In genomic region chr4:115078892-115079820, GRCm38 (mm10) we compare ENCODE assay signal across 8 mouse cellular contexts. TPM values are rescaled to one million over a fixed set of nuclear protein-coding genes. Genes with fewer than 3 reads are reported as not detected.
A peak's percentile ranks its signal among the peaks of the same experiment; 100 is the strongest.
DNase-seq lines count a peak whose midpoint lies in the region; ATAC-seq and TF ChIP-seq lines count a peak whose summit lies in the region.

No protein-coding gene starts in this region.

- TF ChIP-seq CTCF in lung, postnatal 0 days (IDR thresholded peaks at IDR 0.05): no peak

- H3K9ac ChIP-seq in lung, postnatal 0 days (replicated peaks; ENCODE audit: low read depth): no peak overlapping the region
- no peak overlapping the region for H3K9ac ChIP-seq in stomach, embryonic 16.5 days (ENCODE audit: low read length)

- H3K4me1 ChIP-seq in lung, postnatal 0 days (ENCODE audit: insufficient read depth, low read depth, low read length): no peaks in the 10 kb centered on the region
- 0 out of 2 replicates have a peak, but pooled peaks cover 5% of the 10 kb centered on the region for H3K4me1 ChIP-seq in stomach, embryonic 16.5 days (ENCODE audit: control insufficient read depth, insufficient read depth, low read length)

- peak; percentile 44 for ATAC-seq in lung, postnatal 0 days
- peak; percentile 64; the same call in 1 of the 2 replicates for ATAC-seq in stomach, embryonic 16.5 days (ENCODE audit: insufficient read depth, low FRiP score)

- H3K9me3 ChIP-seq in lung, postnatal 0 days (ENCODE audit: low read length): no peaks in the 10 kb centered on the region
- no peaks in the 10 kb centered on the region for H3K9me3 ChIP-seq in stomach, embryonic 16.5 days (replicated peaks; ENCODE audit: control insufficient read depth, low read length)

- peak; percentile 61 for DNase-seq in adrenal gland, postnatal 14 days
- DNase-seq in adrenal gland, adult 2 months: no peak
- DNase-seq in embryo, embryonic 10.5 days (ENCODE audit: low spot score): peak; percentile 77
- DNase-seq in heart, postnatal 14 days: peak; percentile 59 to 63
- DNase-seq in lung, postnatal 0 days (ENCODE audit: low spot score): peak; percentile 50
- DNase-seq in frontal cortex, adult 2 months (ENCODE audit: extremely low spot score in 1 of 2, low spot score in 1 of 2): no peak
- DNase-seq in frontal cortex, postnatal 36 days (ENCODE audit: low spot score in 2 of 2): no peak

- WGBS in lung, postnatal 0 days: 39% methylated on average over 10 of the region's 10 CpGs
- 36% methylated on average over 10 of the region's 10 CpGs for WGBS in stomach, embryonic 16.5 days

- no peak overlapping the region for H3K27ac ChIP-seq in lung, postnatal 0 days (ENCODE audit: low read length)
- no peak overlapping the region for H3K27ac ChIP-seq in stomach, embryonic 16.5 days (ENCODE audit: low read length)

- H3K4me2 ChIP-seq in lung, postnatal 0 days (replicated peaks; ENCODE audit: low read depth, low read length): no peak overlapping the region
- H3K4me2 ChIP-seq in stomach, embryonic 16.5 days (ENCODE audit: low read depth, low read length): no peak overlapping the region

- intact Hi-C loops in heart, postnatal 14 days (cut with DNase I): no loop called here

- no peak overlapping the region for H3K4me3 ChIP-seq in lung, postnatal 0 days (ENCODE audit: low read depth, low read length)
- H3K4me3 ChIP-seq in stomach, embryonic 16.5 days (replicated peaks; ENCODE audit: low read length): no peak overlapping the region

- no peak for TF ChIP-seq EP300 in lung, postnatal 0 days (IDR thresholded peaks at IDR 0.05)

- no peaks in the 10 kb centered on the region for H3K36me3 ChIP-seq in lung, postnatal 0 days (ENCODE audit: insufficient read depth, low read length)
- no peaks in the 10 kb centered on the region for H3K36me3 ChIP-seq in stomach, embryonic 16.5 days (ENCODE audit: control insufficient read depth, insufficient read depth, low read length)

- H3K27me3 ChIP-seq in lung, postnatal 0 days (replicated peaks; ENCODE audit: insufficient read depth, low read length): no peaks in the 10 kb centered on the region
- H3K27me3 ChIP-seq in stomach, embryonic 16.5 days (ENCODE audit: control insufficient read depth, insufficient read depth, low read length): no peaks in the 10 kb centered on the region

RNA-seq across cellular contexts. Expression of gene Pdzk1ip1, which starts 9.4 kb away (rescaled TPM):
- 0.53 and 2.4 TPM in 2 replicates for total RNA-seq in adrenal gland, postnatal 14 days (2021)
- under 1 TPM; 0.48 to 0.61 TPM for total RNA-seq in adrenal gland, adult 2 months (2021)
- 5.1 and 10.0 TPM in 2 replicates for polyA plus RNA-seq in adrenal gland, adult 2 months (2012; rRNA removed)
- total RNA-seq in heart, postnatal 14 days (2021): 1 to 10 TPM in 1 of 2 experiments, under 1 TPM in 1; 0.88 to 2.0 TPM
- 99.9 and 117 TPM in 2 replicates for polyA plus RNA-seq in lung, postnatal 0 days (2015; fragmentation: Nextera tagmentation; extraction: Ambion mirVana)
- 130 and 180 TPM in 2 replicates for polyA plus RNA-seq in stomach, embryonic 16.5 days (2015; fragmentation: Nextera tagmentation; extraction: Ambion mirVana)
- 0.97 and 1.00 TPM in 2 replicates for polyA plus RNA-seq in frontal cortex, adult 2 months (2012; rRNA removed)

RNA-seq across cellular contexts. Expression of gene Tal1, which starts 22.9 kb away (rescaled TPM):
- 5.2 and 7.3 TPM in 2 replicates for total RNA-seq in adrenal gland, postnatal 14 days (2021)
- 1 to 10 TPM; 1.8 to 2.8 TPM for total RNA-seq in adrenal gland, adult 2 months (2021)
- 5.1 and 8.9 TPM in 2 replicates for polyA plus RNA-seq in adrenal gland, adult 2 months (2012; rRNA removed)
- 1 to 10 TPM; 4.9 to 6.3 TPM for total RNA-seq in heart, postnatal 14 days (2021)
- 1.9 and 2.5 TPM in 2 replicates for polyA plus RNA-seq in lung, postnatal 0 days (2015; fragmentation: Nextera tagmentation; extraction: Ambion mirVana)
- 0.59 and 1.1 TPM in 2 replicates for polyA plus RNA-seq in stomach, embryonic 16.5 days (2015; fragmentation: Nextera tagmentation; extraction: Ambion mirVana)
- 1.4 and 1.6 TPM in 2 replicates for polyA plus RNA-seq in frontal cortex, adult 2 months (2012; rRNA removed)

RNA-seq across cellular contexts. Expression of gene Cyp4x1, which starts 54.9 kb away (rescaled TPM):
- 0.26 TPM in 1 of 2 replicates, not detected in the other for total RNA-seq in adrenal gland, postnatal 14 days (2021)
- total RNA-seq in adrenal gland, adult 2 months (2021): not detected
- polyA plus RNA-seq in adrenal gland, adult 2 months (2012; rRNA removed): 0.02 TPM in 1 of 2 replicates, not detected in the other
- total RNA-seq in heart, postnatal 14 days (2021): not detected
- 0.04 TPM in 1 of 2 replicates, not detected in the other for polyA plus RNA-seq in lung, postnatal 0 days (2015; fragmentation: Nextera tagmentation; extraction: Ambion mirVana)
- polyA plus RNA-seq in stomach, embryonic 16.5 days (2015; fragmentation: Nextera tagmentation; extraction: Ambion mirVana): 0.46 and 0.61 TPM in 2 replicates
- polyA plus RNA-seq in frontal cortex, adult 2 months (2012; rRNA removed): 9.4 and 12.0 TPM in 2 replicates

Comparison
In these comparisons a context has a peak if more than half of its experiments do, and no peak if none do; other contexts are left out.
1. DNase-seq: peak in adrenal gland, postnatal 14 days (single experiment), embryo, embryonic 10.5 days (single experiment), heart, postnatal 14 days (2 of 2) and lung, postnatal 0 days (single experiment); none in adrenal gland, adult 2 months (single experiment), frontal cortex, adult 2 months (0 of 2) and frontal cortex, postnatal 36 days (0 of 2).